Mouse (Mus musculus) gastrocnemius, postnatal 25 days (tissue): ENCODE measurements around the gene Tmem192. TPM values are rescaled to one million over a fixed set of nuclear protein-coding genes. Genes with fewer than 3 reads are reported as not detected.
"Not testable (repeated sequence)": the region's sequence is repeated elsewhere in the genome, so short reads cannot be mapped to it uniquely, and the experiment has no call there.

Experiments used
- DNase-seq: peaks from one replicate; pipeline ENCODE4 v3.0.0; 2022
- total RNA-seq, 2 experiments: library from RNA; stranded (reverse); gene quantifications; 1 replicate in 1 of 2; 2 replicates in 1 of 2; pipeline ENCODE4 v1.2.3; 2021

The Tmem192 gene
- total RNA-seq, 2 experiments from 2014 or later: 13.4 to 14.4 TPM

DNA sequence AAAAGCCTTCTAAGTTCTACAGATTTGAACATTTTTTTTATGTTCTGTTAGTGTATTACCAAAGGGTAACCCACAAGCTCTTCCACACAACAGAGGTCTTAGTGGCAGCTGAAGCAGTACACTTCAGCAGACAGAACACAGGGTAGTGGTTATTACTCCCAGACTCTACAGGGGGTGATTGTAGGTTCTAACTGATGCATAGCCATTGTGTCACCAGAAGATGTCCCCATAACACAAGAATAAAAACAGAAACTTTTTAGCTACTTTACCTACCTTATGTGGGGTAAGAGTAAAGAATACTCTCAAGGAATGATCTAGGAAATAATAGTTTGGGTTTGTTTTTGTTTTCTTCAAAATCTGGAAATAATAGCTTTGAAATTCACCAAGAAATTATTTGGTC lies 15.9 kb downstream of the Tmem192 start:
- no peak for DNase-seq

DNA sequence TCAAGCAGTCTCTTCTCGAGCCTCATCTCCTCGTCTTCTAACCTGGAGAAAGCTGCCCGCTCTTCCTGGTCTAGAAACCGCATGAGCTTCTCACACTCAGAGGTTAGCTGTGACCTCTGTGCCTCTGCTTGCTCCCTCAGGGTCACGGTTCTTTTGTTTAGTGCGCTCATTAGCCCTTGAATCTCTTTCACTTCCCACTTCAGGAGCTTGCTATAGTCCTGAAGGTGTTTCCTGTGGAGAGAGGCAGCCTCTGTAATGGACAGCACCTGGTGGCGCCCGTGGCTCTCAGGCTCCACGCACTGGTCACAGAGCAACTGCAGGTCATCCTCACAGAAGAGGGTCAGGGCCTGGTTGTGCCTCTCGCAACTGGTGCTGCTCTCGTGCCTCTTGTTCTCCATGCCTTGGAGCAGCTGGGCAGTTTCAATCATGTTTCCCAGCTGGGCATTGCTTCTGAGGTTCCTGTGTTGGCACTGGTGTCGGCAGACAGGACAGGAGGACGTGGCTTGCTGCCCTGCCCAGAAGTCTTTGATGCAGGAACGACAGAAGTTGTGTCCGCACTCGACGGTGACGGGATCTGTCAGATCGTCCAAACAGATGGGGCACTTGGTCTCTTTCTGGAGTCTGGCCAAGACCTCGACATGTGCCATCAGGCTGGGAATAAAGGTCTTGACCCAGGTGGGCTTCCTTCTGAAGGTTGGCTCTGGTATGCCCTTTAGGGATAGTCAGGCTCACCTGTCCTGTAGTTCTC lies 36.3 kb downstream of the Tmem192 start:
- no peak for DNase-seq

DNA sequence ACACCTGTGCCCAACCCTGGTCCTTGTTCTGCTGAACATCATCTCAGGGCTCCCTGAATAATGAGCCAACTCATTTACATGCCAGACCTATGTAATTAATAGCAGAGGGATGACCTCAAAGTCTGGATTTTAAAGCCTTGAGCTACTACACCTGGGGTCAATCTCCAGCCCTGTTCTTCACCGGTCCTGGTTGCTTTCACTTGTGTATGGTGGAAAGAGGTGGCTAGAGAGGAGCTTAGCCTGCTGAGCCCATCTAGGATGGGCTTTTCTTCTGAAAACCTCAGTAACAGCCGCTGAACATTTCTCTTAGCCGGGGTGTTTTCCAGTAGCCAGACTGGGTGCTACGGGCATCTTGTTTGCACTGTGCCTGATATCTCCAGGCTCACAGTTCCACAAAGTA lies 40.7 kb downstream of the Tmem192 start, which contains the start of gene Trim75:
TSS of gene Trim75 (minus strand) at position 101 of the 400 bp plus-strand sequence.
- DNase-seq: no peak

DNA sequence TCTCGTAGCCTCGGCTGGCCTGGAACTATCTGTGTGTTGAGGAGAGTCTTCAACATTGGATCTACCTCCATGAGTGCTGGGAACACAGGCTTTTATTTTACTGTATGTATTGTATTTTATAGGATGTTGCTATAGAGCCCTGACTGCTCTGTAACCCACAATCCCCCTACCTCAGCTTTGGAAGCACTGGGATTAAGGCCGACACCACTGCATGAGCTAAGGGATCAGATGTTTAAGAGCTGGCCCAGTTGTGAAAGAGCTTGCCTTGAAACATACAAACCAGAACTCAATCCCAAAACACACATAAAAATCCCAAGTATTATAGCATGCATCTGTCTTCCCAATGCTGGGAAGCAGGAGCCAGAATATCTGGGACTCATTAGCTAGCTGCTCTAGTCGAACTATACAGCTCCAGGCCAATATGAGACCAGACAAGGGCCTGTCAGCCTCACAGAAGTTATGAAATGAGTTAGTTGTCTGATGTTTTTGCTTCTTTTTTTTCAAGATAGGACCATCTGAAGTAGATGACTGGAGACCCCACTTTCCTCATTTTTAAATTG lies 51.9 kb downstream of the Tmem192 start:
- no peak for DNase-seq

DNA sequence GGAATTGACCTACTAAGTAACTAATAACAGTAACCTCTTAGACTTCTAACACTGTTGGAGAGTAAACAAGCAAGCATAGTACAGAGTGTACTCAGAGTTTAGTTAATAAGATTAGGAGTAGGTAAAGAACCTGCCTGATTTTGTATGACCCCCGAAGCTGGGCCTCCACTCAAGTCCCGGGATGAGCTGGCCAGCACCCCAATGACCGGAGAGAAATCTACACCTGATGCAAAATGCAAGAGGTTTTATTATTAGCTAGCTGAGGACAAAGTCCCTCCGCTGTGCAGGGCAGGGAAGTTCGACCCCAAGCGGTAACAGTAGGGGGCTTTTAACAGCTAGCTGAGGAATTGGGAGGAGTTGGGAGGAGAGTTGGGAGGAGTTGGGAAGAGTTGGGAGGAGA lies 60.6 kb downstream of the Tmem192 start:
- DNase-seq: not testable (repeated sequence)

DNA sequence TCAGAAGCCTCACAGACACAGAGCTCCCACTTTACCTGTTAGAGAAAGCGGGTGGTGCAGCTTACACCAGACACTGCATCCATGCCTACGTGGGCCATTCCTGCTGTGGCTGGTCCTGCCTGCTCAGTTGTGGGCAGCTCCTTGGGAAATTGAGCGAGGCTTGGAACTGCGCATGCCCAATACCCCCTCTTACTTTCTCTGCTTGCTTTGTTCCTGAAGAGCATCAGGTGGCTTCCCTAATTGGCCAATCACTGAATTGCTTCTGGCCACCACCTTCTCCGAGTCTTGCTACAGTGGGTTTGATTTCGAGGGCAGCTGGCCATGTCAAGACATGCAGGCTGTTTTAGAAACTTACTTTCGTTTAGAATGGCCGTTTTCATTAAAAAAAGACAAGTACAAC lies 71.4 kb downstream of the Tmem192 start, which contains the start of the genes Trim61 and Trim60:
TSS of gene Trim61 (minus strand) at position 101 of the 400 bp plus-strand sequence.
TSS of gene Trim60 (minus strand) at position 162 of the 400 bp plus-strand sequence.
- no peak for DNase-seq

Other genes with a start within 250 kb of the Tmem192 start
- gene Msmo1, start 213.4 kb upstream of the Tmem192 start, total RNA-seq: 1 to 10 TPM; 3.2 to 7.5 TPM
- gene Klhl2, start 97.2 kb upstream of the Tmem192 start, total RNA-seq: 1 to 10 TPM; 5.3 to 6.6 TPM
- gene Trim75, start 40.6 kb downstream of the Tmem192 start, total RNA-seq: not detected
- not detected for gene Trim61, start 71.3 kb downstream of the Tmem192 start, total RNA-seq
- not detected for gene Trim60, start 71.4 kb downstream of the Tmem192 start, total RNA-seq
- gene Apela, start 90.2 kb downstream of the Tmem192 start, total RNA-seq: not detected
- not detected for gene Gm10663, start 127.8 kb downstream of the Tmem192 start, total RNA-seq
- gene BC030870, start 182.4 kb downstream of the Tmem192 start, total RNA-seq: not detected